Mouse (Mus musculus): Measurements from ENCODE around the gene Prickle1.

Gene Prickle1

GRCm38 (mm10) chr15:93594888-93595698, 598 bp downstream of the Prickle1 start:
- DNase-seq (ENCODE audit: low read depth, low spot score): peak; percentile 44

GRCm38 (mm10) chr15:93594296-93594887, 1.3 kb downstream of the Prickle1 start:
- DNase-seq (ENCODE audit: low read depth, low spot score): no peak

- DNase-seq (ENCODE audit: low read depth, low spot score): no peak
These were observed 3.1 kb downstream of the Prickle1 start for GRCm38 (mm10) chr15:93592596-93592995.

GRCm38 (mm10) chr15:93591831-93592321, 3.8 kb downstream of the Prickle1 start:
- no peak for DNase-seq (ENCODE audit: low read depth, low spot score)

- DNase-seq (ENCODE audit: low read depth, low spot score): no peak
These were observed 4.3 kb downstream of the Prickle1 start for GRCm38 (mm10) chr15:93591371-93591770.

- DNase-seq (ENCODE audit: low read depth, low spot score): no peak
These were observed 7.3 kb downstream of the Prickle1 start for GRCm38 (mm10) chr15:93588401-93588800.

GRCm38 (mm10) chr15:93587660-93588059, 8.0 kb downstream of the Prickle1 start:
- no peak for DNase-seq (ENCODE audit: low read depth, low spot score)

- DNase-seq (ENCODE audit: low read depth, low spot score): no peak
These were observed 12.6 kb downstream of the Prickle1 start for GRCm38 (mm10) chr15:93583051-93583450.

- DNase-seq (ENCODE audit: low read depth, low spot score): no peak
These were observed 14.0 kb downstream of the Prickle1 start for GRCm38 (mm10) chr15:93581736-93582135.

- no peak for DNase-seq (ENCODE audit: low read depth, low spot score)
These were observed 15.8 kb downstream of the Prickle1 start for GRCm38 (mm10) chr15:93579899-93580298.

GRCm38 (mm10) chr15:93579100-93579499, 16.6 kb downstream of the Prickle1 start:
- no peak for DNase-seq (ENCODE audit: low read depth, low spot score)

GRCm38 (mm10) chr15:93576361-93576760, 19.3 kb downstream of the Prickle1 start:
- no peak for DNase-seq (ENCODE audit: low read depth, low spot score)

- peak; percentile 82 for DNase-seq (ENCODE audit: low read depth, low spot score)
These were observed 19.8 kb downstream of the Prickle1 start for GRCm38 (mm10) chr15:93575884-93576283.

- DNase-seq (ENCODE audit: low read depth, low spot score): no peak
These were observed 22.8 kb downstream of the Prickle1 start for GRCm38 (mm10) chr15:93572889-93573288.

GRCm38 (mm10) chr15:93570881-93571495, 24.7 kb downstream of the Prickle1 start:
- no peak for DNase-seq (ENCODE audit: low read depth, low spot score)

- DNase-seq (ENCODE audit: low read depth, low spot score): no peak
These were observed 26.8 kb downstream of the Prickle1 start for GRCm38 (mm10) chr15:93568911-93569310.

GRCm38 (mm10) chr15:93567546-93568307, 28.0 kb downstream of the Prickle1 start:
- no peak for DNase-seq (ENCODE audit: low read depth, low spot score)

GRCm38 (mm10) chr15:93563491-93563890, 32.2 kb downstream of the Prickle1 start:
- peak; percentile 16 for DNase-seq (ENCODE audit: low read depth, low spot score)

- DNase-seq (ENCODE audit: low read depth, low spot score): no peak
These were observed 34.2 kb downstream of the Prickle1 start for GRCm38 (mm10) chr15:93561540-93561939.

GRCm38 (mm10) chr15:93558421-93558820, 37.3 kb downstream of the Prickle1 start:
- DNase-seq (ENCODE audit: low read depth, low spot score): no peak

- DNase-seq (ENCODE audit: low read depth, low spot score): no peak
These were observed 40.0 kb downstream of the Prickle1 start for GRCm38 (mm10) chr15:93555719-93556118.

Data from CD4-positive helper T cell, adult 2 months (primary cell).